Mouse (Mus musculus) right cerebral cortex, postnatal 4 days (tissue): ENCODE results near the gene Ryk.

Experiments
- DNase-seq: peaks from one replicate; pipeline ENCODE4 v3.0.0-alpha.2; 2022

Gene Ryk

GRCm38 (mm10) chr9:102955866-102956265 is 121.1 kb downstream of the Ryk start:
- DNase-seq: no peak
